Mouse (Mus musculus): ENCODE data around the gene Cirbp. TPM values are rescaled to one million over a fixed set of nuclear protein-coding genes. Genes with fewer than 3 reads are reported as not detected.

The Cirbp gene
- polyA plus RNA-seq (2015; fragmentation: Nextera tagmentation; extraction: Ambion mirVana) = 380 and 398 TPM in 2 replicates

GRCm38 (mm10) chr10:80165392-80166128 lies at the start of gene Cirbp:
TSS of gene Cirbp (plus strand) at chr10:80165985.
- peaks cover 47% of the 10 kb centered on the region for H3K4me1 ChIP-seq (ENCODE audit: control insufficient read depth, insufficient read depth, low read length)
- H3K9me3 ChIP-seq (replicated peaks; ENCODE audit: control insufficient read depth, low read length, poor library complexity, severe bottlenecking) = no peaks in the 10 kb centered on the region
- no peaks in the 10 kb centered on the region for H3K27me3 ChIP-seq (ENCODE audit: control insufficient read depth, insufficient read depth, low read depth, low read length)
- peak within 1 kb of the TSS; percentile 97 for H3K4me2 ChIP-seq (ENCODE audit: low read length)
- 13% methylated on average over 20 of the region's 20 CpGs for WGBS
- peaks cover 3% of the 10 kb centered on the region; the same call in 1 of the 2 replicates for H3K36me3 ChIP-seq (ENCODE audit: control insufficient read depth, insufficient read depth, low read length)
- peak within 1 kb of the TSS; percentile 50 for H3K4me3 ChIP-seq (ENCODE audit: low read depth, low read length)
- no peak for ATAC-seq
- peak within 1 kb of the TSS; percentile 100 for H3K27ac ChIP-seq (ENCODE audit: low read length)
- H3K9ac ChIP-seq (ENCODE audit: low read depth, low read length) = peak within 1 kb of the TSS; percentile 75

GRCm38 (mm10) chr10:80116563-80116926 lies 49.2 kb upstream of the Cirbp start:
- WGBS = 1% methylated on average over 27 of the region's 27 CpGs

GRCm38 (mm10) chr10:80116927-80117691 lies 48.7 kb upstream of the Cirbp start:
- 5% methylated on average over 30 of the region's 30 CpGs for WGBS
- Histone ChIP-seq H3K4me2 (ENCODE audit: low read length) (peak overlapping the region; percentile 98), H3K4me1 (ENCODE audit: control insufficient read depth, insufficient read depth, low read length) (peaks cover 34% of the 10 kb centered on the region), H3K9me3 (replicated peaks; ENCODE audit: control insufficient read depth, low read length, poor library complexity, severe bottlenecking) (no peaks in the 10 kb centered on the region), H3K9ac (ENCODE audit: low read depth, low read length) (peak overlapping the region; percentile 89), H3K27ac (ENCODE audit: low read length) (no peak overlapping the region), H3K36me3 (ENCODE audit: control insufficient read depth, insufficient read depth, low read length) (peaks cover 5% of the 10 kb centered on the region; the same call in 1 of the 2 replicates), H3K27me3 (ENCODE audit: control insufficient read depth, insufficient read depth, low read depth, low read length) (no peaks in the 10 kb centered on the region), H3K4me3 (ENCODE audit: low read depth, low read length) (peak overlapping the region; percentile 93)
- ATAC-seq = no peak

More at GRCm38 (mm10) chr10:80116563-80116926, 49.2 kb upstream of the Cirbp start:
- Histone ChIP-seq H3K4me1 (ENCODE audit: control insufficient read depth, insufficient read depth, low read length) (peaks cover 34% of the 10 kb centered on the region), H3K36me3 (ENCODE audit: control insufficient read depth, insufficient read depth, low read length) (peaks cover 4% of the 10 kb centered on the region; the same call in 1 of the 2 replicates), H3K27ac (ENCODE audit: low read length) (no peak overlapping the region), H3K9me3 (replicated peaks; ENCODE audit: control insufficient read depth, low read length, poor library complexity, severe bottlenecking) (no peaks in the 10 kb centered on the region), H3K27me3 (ENCODE audit: control insufficient read depth, insufficient read depth, low read depth, low read length) (no peaks in the 10 kb centered on the region), H3K4me2 (ENCODE audit: low read length) (peak overlapping the region; percentile 98), H3K4me3 (ENCODE audit: low read depth, low read length) (peak overlapping the region; percentile 93), H3K9ac (ENCODE audit: low read depth, low read length) (peak overlapping the region; percentile 89)
- no peak for ATAC-seq

GRCm38 (mm10) chr10:80117736-80118135 lies 48.0 kb upstream of the Cirbp start:
- Histone ChIP-seq H3K9me3 (replicated peaks; ENCODE audit: control insufficient read depth, low read length, poor library complexity, severe bottlenecking) (no peaks in the 10 kb centered on the region), H3K9ac (ENCODE audit: low read depth, low read length) (peak overlapping the region; percentile 89), H3K36me3 (ENCODE audit: control insufficient read depth, insufficient read depth, low read length) (peaks cover 5% of the 10 kb centered on the region; the same call in 1 of the 2 replicates), H3K27ac (ENCODE audit: low read length) (no peak overlapping the region), H3K4me2 (ENCODE audit: low read length) (peak overlapping the region; percentile 98), H3K4me3 (ENCODE audit: low read depth, low read length) (peak overlapping the region; percentile 93), H3K27me3 (ENCODE audit: control insufficient read depth, insufficient read depth, low read depth, low read length) (no peaks in the 10 kb centered on the region), H3K4me1 (ENCODE audit: control insufficient read depth, insufficient read depth, low read length) (peaks cover 34% of the 10 kb centered on the region)
- WGBS = 69% methylated on average over 1 of the region's 1 CpGs
- ATAC-seq = no peak

- peaks cover 34% of the 10 kb centered on the region for H3K4me1 ChIP-seq (ENCODE audit: control insufficient read depth, insufficient read depth, low read length)
- H3K4me2 ChIP-seq (ENCODE audit: low read length) = peak overlapping the region; percentile 98
- ATAC-seq = no peak
- H3K9me3 ChIP-seq (replicated peaks; ENCODE audit: control insufficient read depth, low read length, poor library complexity, severe bottlenecking) = no peaks in the 10 kb centered on the region
- H3K36me3 ChIP-seq (ENCODE audit: control insufficient read depth, insufficient read depth, low read length) = peaks cover 5% of the 10 kb centered on the region; the same call in 1 of the 2 replicates
- H3K4me3 ChIP-seq (ENCODE audit: low read depth, low read length) = no peak overlapping the region
- no peaks in the 10 kb centered on the region for H3K27me3 ChIP-seq (ENCODE audit: control insufficient read depth, insufficient read depth, low read depth, low read length)
- no peak overlapping the region for H3K27ac ChIP-seq (ENCODE audit: low read length)
- peak overlapping the region; percentile 89 for H3K9ac ChIP-seq (ENCODE audit: low read depth, low read length)
- WGBS = 44% methylated on average over 6 of the region's 6 CpGs
These were observed 47.2 kb upstream of the Cirbp start for GRCm38 (mm10) chr10:80118552-80118951.

- H3K4me2 ChIP-seq (ENCODE audit: low read length) = no peak overlapping the region
- H3K9me3 ChIP-seq (replicated peaks; ENCODE audit: control insufficient read depth, low read length, poor library complexity, severe bottlenecking) = no peaks in the 10 kb centered on the region
- H3K4me1 ChIP-seq (ENCODE audit: control insufficient read depth, insufficient read depth, low read length) = peaks cover 29% of the 10 kb centered on the region
- peaks cover 5% of the 10 kb centered on the region; the same call in 1 of the 2 replicates for H3K36me3 ChIP-seq (ENCODE audit: control insufficient read depth, insufficient read depth, low read length)
- ATAC-seq = no peak
- no peak overlapping the region for H3K27ac ChIP-seq (ENCODE audit: low read length)
- H3K4me3 ChIP-seq (ENCODE audit: low read depth, low read length) = no peak overlapping the region
- WGBS = 65% methylated on average over 2 of the region's 2 CpGs
- H3K9ac ChIP-seq (ENCODE audit: low read depth, low read length) = no peak overlapping the region
- H3K27me3 ChIP-seq (ENCODE audit: control insufficient read depth, insufficient read depth, low read depth, low read length) = no peaks in the 10 kb centered on the region
These were observed 45.6 kb upstream of the Cirbp start for GRCm38 (mm10) chr10:80120146-80120545.

GRCm38 (mm10) chr10:80121639-80122038 lies 44.1 kb upstream of the Cirbp start:
- Histone ChIP-seq H3K9me3 (replicated peaks; ENCODE audit: control insufficient read depth, low read length, poor library complexity, severe bottlenecking) (no peaks in the 10 kb centered on the region), H3K4me1 (ENCODE audit: control insufficient read depth, insufficient read depth, low read length) (peaks cover 28% of the 10 kb centered on the region), H3K27ac (ENCODE audit: low read length) (no peak overlapping the region), H3K27me3 (ENCODE audit: control insufficient read depth, insufficient read depth, low read depth, low read length) (no peaks in the 10 kb centered on the region), H3K4me2 (ENCODE audit: low read length) (no peak overlapping the region), H3K36me3 (ENCODE audit: control insufficient read depth, insufficient read depth, low read length) (peaks cover 12% of the 10 kb centered on the region; the same call in 1 of the 2 replicates), H3K4me3 (ENCODE audit: low read depth, low read length) (no peak overlapping the region), H3K9ac (ENCODE audit: low read depth, low read length) (no peak overlapping the region)
- 86% methylated on average over 2 of the region's 2 CpGs for WGBS
- no peak for ATAC-seq

- no peak overlapping the region for H3K4me2 ChIP-seq (ENCODE audit: low read length)
- 96% methylated on average over 9 of the region's 9 CpGs for WGBS
- peaks cover 19% of the 10 kb centered on the region for H3K36me3 ChIP-seq (ENCODE audit: control insufficient read depth, insufficient read depth, low read length)
- H3K4me3 ChIP-seq (ENCODE audit: low read depth, low read length) = no peak overlapping the region
- H3K9ac ChIP-seq (ENCODE audit: low read depth, low read length) = 0 out of 2 replicates have a peak overlapping the region, but pooled peaks have one; percentile 1
- no peak for ATAC-seq
- H3K27ac ChIP-seq (ENCODE audit: low read length) = no peak overlapping the region
- no peaks in the 10 kb centered on the region for H3K9me3 ChIP-seq (replicated peaks; ENCODE audit: control insufficient read depth, low read length, poor library complexity, severe bottlenecking)
- H3K27me3 ChIP-seq (ENCODE audit: control insufficient read depth, insufficient read depth, low read depth, low read length) = no peaks in the 10 kb centered on the region
- H3K4me1 ChIP-seq (ENCODE audit: control insufficient read depth, insufficient read depth, low read length) = peaks cover 4% of the 10 kb centered on the region
These were observed 41.7 kb upstream of the Cirbp start for GRCm38 (mm10) chr10:80123932-80124562.

Data from midbrain, embryonic 16.5 days (tissue).